Mouse (Mus musculus) erythroblast, embryonic 14.5 days (primary cell): ENCODE results near the gene Chmp3.

Experiments used
- GATA1 ChIP-seq: IDR thresholded peaks from 2 replicates; pipeline ENCODE4 v1.6.1; 2012; ENCODE audit warnings: low read length, inconsistent platforms, mixed read lengths
- TAL1 ChIP-seq: IDR thresholded peaks from 3 replicates; pipeline ENCODE4 v1.6.1; 2012; ENCODE audit warnings: low read length, inconsistent platforms, mixed read lengths

GRCm38 (mm10) chr6:71625984-71626383 is 82.4 kb downstream of the Chmp3 start:
- TF ChIP-seq GATA1 (no peak), TAL1 (no peak)
